Mouse (Mus musculus) kidney, postnatal 0 days (tissue): Measurements from ENCODE around the gene C3. TPM values are rescaled to one million over a fixed set of nuclear protein-coding genes. Genes with fewer than 3 reads are reported as not detected.

Source experiments
- ATAC-seq: fragments of 200-750 bp; cut with Nextera tagmentation; replicated peaks from 2 replicates; pipeline ENCODE4 v1.8.0; 2017; ENCODE audit warnings: low read depth, moderate number of reproducible peaks, moderate TSS enrichment, moderate library complexity; ENCODE audit not compliant: low FRiP score
- DNase-seq: peaks from one replicate; pipeline ENCODE4 v3.0.0-alpha.2; 2016; ENCODE audit warnings: low spot score
- H3K27ac ChIP-seq: fragments of 300-500 bp; sonication (generic); 2 replicates; pipeline ENCODE4 v1.5.1; 2014; ENCODE audit warnings: mild to moderate bottlenecking
- H3K27me3 ChIP-seq: fragments of 300-500 bp; sonication (generic); 2 replicates; pipeline ENCODE4 v1.6.1; 2014; ENCODE audit warnings: low read length, mixed read lengths; ENCODE audit not compliant: insufficient read depth
- H3K36me3 ChIP-seq: fragments of 300-500 bp; sonication (generic); 2 replicates; pipeline ENCODE4 v1.6.1; 2014; ENCODE audit warnings: low read length, mixed read lengths; ENCODE audit not compliant: insufficient read depth
- H3K4me1 ChIP-seq: fragments of 300-500 bp; sonication (generic); replicated peaks from 2 replicates; pipeline ENCODE4 v1.6.1; 2014; ENCODE audit warnings: antibody characterized with exemption, low read length, mixed read lengths; ENCODE audit not compliant: insufficient read depth
- H3K4me2 ChIP-seq: fragments of 300-500 bp; sonication (generic); 2 replicates; pipeline ENCODE4 v1.6.1; 2014; ENCODE audit warnings: mild to moderate bottlenecking, low read length, moderate library complexity, mixed read lengths
- H3K4me3 ChIP-seq: fragments of 300-500 bp; sonication (generic); replicated peaks from 2 replicates; pipeline ENCODE4 v1.5.1; 2014; ENCODE audit warnings: low read depth, low read length
- H3K9ac ChIP-seq: fragments of 300-500 bp; sonication (generic); 2 replicates; pipeline ENCODE4 v1.6.1; 2014; ENCODE audit warnings: low read depth, low read length
- H3K9me3 ChIP-seq: fragments of 300-500 bp; sonication (generic); replicated peaks from 2 replicates; pipeline ENCODE4 v1.6.1; 2016; ENCODE audit warnings: low read length, inconsistent platforms, mixed read lengths
- CTCF ChIP-seq: IDR thresholded peaks from 2 replicates; pipeline ENCODE4 v1.5.1; 2016; ENCODE audit warnings: antibody characterized with exemption, low read depth, mild to moderate bottlenecking, moderate library complexity
- whole genome bisulfite sequencing: fragments of 180-500 bp; shearing (Covaris S2); extraction: QIAGEN DNeasy Blood & Tissue Kit; methylation state at CpG from one replicate; pipeline ENCODE4 v1.1.7; 2014; 5-methylcytosine and 5-hydroxymethylcytosine counted together
- microRNA-seq: library from miRNA; unstranded; fragments of <30 nt; microRNA quantifications from one replicate; pipeline ENCODE4, GENCODE M21; 2016
- polyA plus RNA-seq: library from polyadenylated mRNA; unstranded; fragments of >200 nt; fragmentation: Nextera tagmentation; extraction: Ambion mirVana; gene quantifications from 2 replicates; pipeline ENCODE4 v1.2.1, GENCODE M21; 2015

The C3 gene
- polyA plus RNA-seq, 1 experiment from 2014 or later: 2.9 TPM

DNA sequence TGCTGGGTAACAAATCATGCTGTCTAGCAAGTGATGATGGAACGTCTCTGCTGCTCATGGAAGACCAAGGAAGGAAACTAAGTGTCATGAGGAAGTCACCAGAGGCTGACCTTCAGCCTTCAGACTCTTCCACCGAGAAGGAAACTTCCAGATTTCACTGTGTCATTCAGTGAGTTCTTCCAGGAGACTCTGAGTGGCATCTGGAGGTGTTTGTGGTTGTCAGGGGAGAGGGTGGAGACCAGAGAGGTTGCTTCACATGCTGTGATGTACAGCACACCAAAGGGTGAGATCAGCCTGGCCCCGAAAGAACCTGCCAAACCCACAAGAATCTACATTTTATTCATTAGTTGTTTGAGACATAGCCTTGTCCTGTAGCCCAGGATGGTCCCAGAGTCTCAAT, 45.1 kb downstream of the C3 start:
- Histone ChIP-seq H3K27me3 (no peaks in the 10 kb centered on the region), H3K9ac (no peak overlapping the region), H3K36me3 (no peaks in the 10 kb centered on the region), H3K4me1 (no peaks in the 10 kb centered on the region), H3K4me3 (no peak overlapping the region), H3K4me2 (no peak overlapping the region), H3K9me3 (no peaks in the 10 kb centered on the region), H3K27ac (no peak overlapping the region)
- no peak for TF ChIP-seq CTCF
- DNase-seq (no peak), ATAC-seq (no peak)
- 60% methylated on average over 3 of the region's 3 CpGs for WGBS

DNA sequence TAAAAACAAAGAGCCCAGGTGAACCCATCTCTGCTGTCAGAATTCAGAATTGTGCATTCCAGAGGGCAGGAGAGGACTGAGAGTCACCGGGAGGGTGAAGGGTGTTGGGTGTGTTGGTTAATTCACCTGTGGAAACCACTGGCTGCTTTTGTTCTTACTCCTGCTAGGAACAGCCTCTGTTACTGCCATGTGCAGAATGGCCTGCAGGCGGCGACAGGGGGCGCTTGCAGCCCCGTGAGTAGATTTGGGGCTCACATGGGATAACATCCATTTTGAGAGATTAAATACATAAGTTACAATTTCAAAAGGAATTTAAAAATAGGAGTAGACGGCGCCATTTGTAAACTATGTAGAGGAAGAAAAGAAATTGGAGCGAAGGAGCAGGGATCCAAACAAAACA, 47.6 kb downstream of the C3 start:
- Histone ChIP-seq H3K4me2 (no peak overlapping the region), H3K9me3 (no peaks in the 10 kb centered on the region), H3K9ac (no peak overlapping the region), H3K36me3 (no peaks in the 10 kb centered on the region), H3K4me1 (no peaks in the 10 kb centered on the region), H3K27me3 (no peaks in the 10 kb centered on the region), H3K4me3 (no peak overlapping the region), H3K27ac (no peak overlapping the region)
- peak; percentile 50; the same call in 1 of the 2 replicates for TF ChIP-seq CTCF
- WGBS: 38% methylated on average over 8 of the region's 8 CpGs
- no peak for DNase-seq
- ATAC-seq: no peak

DNA sequence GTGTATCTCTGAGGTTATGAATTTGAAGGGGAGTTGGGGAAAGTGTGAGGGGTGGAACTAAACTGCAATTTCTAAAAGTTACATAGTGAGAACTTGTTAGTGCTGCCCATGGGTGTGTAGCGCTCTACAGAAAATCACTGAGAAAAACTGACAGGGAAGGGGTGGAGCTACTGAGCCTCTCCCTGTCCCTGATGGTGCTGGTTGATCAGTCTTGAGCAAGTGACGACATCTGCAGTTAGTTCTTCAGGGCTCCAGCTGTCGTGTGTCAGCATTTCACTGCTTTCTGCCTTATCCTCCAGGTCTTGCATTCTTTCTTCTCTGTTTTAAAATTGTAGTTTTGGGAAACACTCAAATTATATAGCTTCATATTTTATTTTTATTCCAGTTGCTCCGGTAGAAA, 54.6 kb downstream of the C3 start:
- DNase-seq (no peak), ATAC-seq (no peak)
- 51% methylated on average over 4 of the region's 4 CpGs for WGBS
- no peak overlapping the region for H3K9ac ChIP-seq
- no peaks in the 10 kb centered on the region for H3K4me1 ChIP-seq
- H3K27me3 ChIP-seq: no peaks in the 10 kb centered on the region
- no peak overlapping the region for H3K27ac ChIP-seq
- no peak overlapping the region for H3K4me2 ChIP-seq
- no peaks in the 10 kb centered on the region for H3K9me3 ChIP-seq
- no peak for TF ChIP-seq CTCF
- H3K36me3 ChIP-seq: no peaks in the 10 kb centered on the region
- no peak overlapping the region for H3K4me3 ChIP-seq

DNA sequence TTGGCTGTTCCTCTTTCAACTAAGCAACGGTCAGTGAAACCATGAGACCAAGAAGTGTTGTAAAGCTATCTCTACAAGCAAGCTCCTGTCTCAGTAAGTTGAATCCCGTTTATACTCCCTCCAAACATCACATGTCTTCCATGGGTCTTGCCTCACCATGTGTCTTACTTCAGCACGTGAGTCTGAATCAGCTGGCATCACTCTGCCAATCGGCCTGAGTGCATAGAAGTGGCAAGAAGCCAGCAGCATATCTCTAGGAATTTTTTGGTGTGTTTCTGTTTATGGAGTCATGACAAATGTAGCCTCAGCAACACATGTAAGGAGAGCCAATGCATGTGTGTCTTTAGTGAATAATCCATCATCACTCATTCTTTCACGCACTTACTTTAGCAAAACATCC, 55.6 kb downstream of the C3 start:
- Histone ChIP-seq H3K4me3 (no peak overlapping the region), H3K9ac (no peak overlapping the region), H3K36me3 (no peaks in the 10 kb centered on the region), H3K9me3 (no peaks in the 10 kb centered on the region), H3K27me3 (no peaks in the 10 kb centered on the region), H3K4me2 (no peak overlapping the region), H3K27ac (no peak overlapping the region), H3K4me1 (no peaks in the 10 kb centered on the region)
- WGBS: 67% methylated on average over 5 of the region's 5 CpGs
- no peak for ATAC-seq
- no peak for TF ChIP-seq CTCF
- DNase-seq: no peak

DNA sequence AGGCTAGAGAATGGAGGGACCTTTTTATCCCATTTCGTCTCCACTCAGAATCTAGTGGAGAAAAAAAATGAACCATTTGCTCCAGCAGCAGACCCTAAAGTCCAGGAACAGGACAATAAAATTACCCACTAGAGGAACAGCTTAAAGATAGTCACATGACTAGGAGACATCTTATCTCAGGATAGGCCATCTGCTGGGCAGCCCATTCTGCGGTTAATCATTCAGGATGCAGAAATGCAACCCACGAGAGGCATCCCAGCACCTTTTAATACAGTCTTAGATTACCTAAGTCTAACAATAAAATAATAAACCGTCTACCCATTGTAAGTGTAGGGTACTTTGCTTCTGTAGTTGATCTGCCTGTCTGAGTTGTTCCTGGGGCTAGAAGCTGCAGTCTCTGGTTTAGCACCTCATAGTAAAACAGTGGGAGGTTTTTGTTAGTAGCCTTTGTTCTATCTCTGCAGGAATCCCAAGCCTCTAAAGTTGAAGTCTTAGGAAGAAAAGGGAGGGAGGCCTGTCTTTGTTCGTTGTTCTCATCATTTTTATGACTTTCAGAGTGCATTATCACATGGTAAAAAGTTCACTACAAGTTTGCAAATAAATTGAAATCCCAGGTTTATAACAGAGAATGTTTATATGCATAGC, 57.2 kb downstream of the C3 start:
- no peak for DNase-seq
- Histone ChIP-seq H3K4me2 (no peak overlapping the region), H3K4me1 (no peaks in the 10 kb centered on the region), H3K27me3 (no peaks in the 10 kb centered on the region), H3K36me3 (no peaks in the 10 kb centered on the region), H3K27ac (no peak overlapping the region), H3K9me3 (no peaks in the 10 kb centered on the region), H3K9ac (no peak overlapping the region), H3K4me3 (no peak overlapping the region)
- 40% methylated on average over 5 of the region's 5 CpGs for WGBS
- no peak for TF ChIP-seq CTCF
- no peak for ATAC-seq

DNA sequence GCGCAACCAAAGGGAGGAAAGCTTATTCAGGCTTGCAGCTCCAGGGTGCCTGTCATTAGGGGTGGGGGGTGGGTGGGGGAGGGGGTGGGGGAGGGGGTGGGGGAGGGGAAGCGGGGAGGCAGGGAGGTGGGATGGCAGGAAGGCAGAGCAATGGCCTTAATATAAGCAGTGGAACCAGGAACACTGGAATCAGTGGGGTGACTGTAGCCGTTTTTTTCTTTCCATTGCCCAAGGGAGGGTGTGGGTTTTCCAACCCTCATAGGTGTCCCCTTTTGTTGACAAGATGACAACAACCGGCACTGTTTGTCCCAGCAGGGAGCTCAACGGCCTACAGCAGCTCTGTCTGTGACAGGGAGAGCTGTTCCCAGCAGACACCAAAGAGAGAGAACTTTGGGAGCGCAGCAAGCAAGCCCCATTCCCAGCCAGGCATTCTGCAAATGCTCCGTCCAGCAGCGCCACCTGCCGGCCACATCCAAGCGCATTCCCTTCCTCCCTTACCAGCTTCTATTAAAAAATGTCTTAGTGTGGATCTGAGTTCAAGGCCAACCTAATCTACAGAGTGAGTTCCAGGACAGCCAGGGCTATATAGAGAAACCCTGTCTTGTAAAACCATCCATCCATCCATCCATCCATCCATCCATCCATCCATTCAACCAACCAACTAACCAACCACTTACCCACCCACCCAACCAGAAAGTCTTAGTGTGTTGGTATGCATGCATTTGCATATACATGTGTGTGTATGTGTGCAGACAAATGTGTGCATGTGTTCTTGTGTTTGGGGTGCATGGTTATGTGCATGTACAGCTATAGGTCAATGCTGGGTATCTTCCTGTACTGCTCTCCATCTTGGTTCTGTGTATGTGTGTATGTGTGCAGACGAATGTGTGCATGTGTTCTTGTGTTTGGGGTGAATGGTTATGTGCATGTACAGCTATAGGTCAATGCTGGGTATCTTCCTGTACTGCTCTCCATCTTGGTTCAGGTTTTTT, 60.8 kb downstream of the C3 start:
- Histone ChIP-seq H3K9me3 (no peaks in the 10 kb centered on the region), H3K36me3 (no peaks in the 10 kb centered on the region), H3K4me3 (no peak overlapping the region), H3K4me1 (no peaks in the 10 kb centered on the region), H3K27ac (no peak overlapping the region), H3K4me2 (no peak overlapping the region), H3K9ac (no peak overlapping the region), H3K27me3 (no peaks in the 10 kb centered on the region)
- DNase-seq (peak; percentile 94), ATAC-seq (peak; percentile 81)
- TF ChIP-seq CTCF: peak; percentile 95
- 11% methylated on average over 9 of the region's 11 CpGs for WGBS

Small RNA genes lying within 50 kb of the gene (microRNA-seq; reads per million reads assigned to microRNA genes)
- not detected for gene Mir6978

Other genes with a start within 250 kb of the C3 start
- gene Acer1, start 246.0 kb downstream of the C3 start, polyA plus RNA-seq: not detected in 2 replicates
- 145 and 149 TPM in 2 replicates for gene Clpp, start 237.8 kb downstream of the C3 start, polyA plus RNA-seq
- gene Alkbh7, start 230.8 kb downstream of the C3 start, polyA plus RNA-seq: 61.2 and 65.7 TPM in 2 replicates
- 0.55 TPM in 1 of 2 replicates, not detected in the other for gene Pspn, start 228.1 kb downstream of the C3 start, polyA plus RNA-seq
- gene Gtf2f1, start 216.8 kb downstream of the C3 start, polyA plus RNA-seq: 46.7 and 50.3 TPM in 2 replicates
- gene Gm17949, start 216.7 kb downstream of the C3 start, polyA plus RNA-seq: 0.38 TPM in 1 of 2 replicates, not detected in the other
- 35.6 and 36.2 TPM in 2 replicates for gene Khsrp, start 196.6 kb downstream of the C3 start, polyA plus RNA-seq
- gene Slc25a41, start 186.5 kb downstream of the C3 start, polyA plus RNA-seq: not detected in 2 replicates
- gene Crb3, start 169.0 kb downstream of the C3 start, polyA plus RNA-seq: 82.4 and 90.9 TPM in 2 replicates
- gene Slc25a23, start 168.3 kb downstream of the C3 start, polyA plus RNA-seq: 10.2 and 10.7 TPM in 2 replicates
- 4.2 and 5.1 TPM in 2 replicates for gene Dennd1c, start 149.6 kb downstream of the C3 start, polyA plus RNA-seq
- 15.4 and 16.4 TPM in 2 replicates for gene Tubb4a, start 140.4 kb downstream of the C3 start, polyA plus RNA-seq
- 6.1 and 6.8 TPM in 2 replicates for gene Tnfsf9, start 122.8 kb downstream of the C3 start, polyA plus RNA-seq
- gene Cd70, start 78.4 kb downstream of the C3 start, polyA plus RNA-seq: 0.28 TPM in 1 of 2 replicates, not detected in the other
- gene Tnfsf14, start 34.0 kb downstream of the C3 start, polyA plus RNA-seq: 0.08 and 0.09 TPM in 2 replicates
- 37.6 and 40.4 TPM in 2 replicates for gene Gpr108, start 20.3 kb upstream of the C3 start, polyA plus RNA-seq
- 40.8 and 43.6 TPM in 2 replicates for gene Trip10, start 21.3 kb upstream of the C3 start, polyA plus RNA-seq
- gene Vav1, start 51.0 kb upstream of the C3 start, polyA plus RNA-seq: 0.87 and 1.1 TPM in 2 replicates
- gene Adgre1, start 130.6 kb upstream of the C3 start, polyA plus RNA-seq: 3.7 and 4.3 TPM in 2 replicates